Mouse (Mus musculus) activated CD4-positive, CD25-positive, alpha-beta regulatory T cell, adult 4 months (primary cell): Measurements from ENCODE around the gene Clec1b. TPM values are rescaled to one million over a fixed set of nuclear protein-coding genes. Genes with fewer than 3 reads are reported as not detected.

ENCODE experiments used
- ATAC-seq: one replicate; pipeline ENCODE4 v1.8.0; 2017
- polyA plus RNA-seq, 2 experiments: library from polyadenylated mRNA; unstranded; fragments of 100-300 nt; shearing (Covaris generic); gene quantifications; one replicate each; pipeline ENCODE4 v1.2.1; 2017

The Clec1b gene
- polyA plus RNA-seq, 2 experiments from 2014 or later = 0.71 TPM; not detected in 1

GRCm38 (mm10) chr6:129414177-129414576 is 17.1 kb downstream of the Clec1b start:
- no peak for ATAC-seq

GRCm38 (mm10) chr6:129422311-129422710 is 25.2 kb downstream of the Clec1b start:
- no peak for ATAC-seq

- no peak for ATAC-seq
These were observed 26.1 kb downstream of the Clec1b start for GRCm38 (mm10) chr6:129423040-129423733.

- peak; percentile 63 for ATAC-seq
These were observed 26.6 kb downstream of the Clec1b start for GRCm38 (mm10) chr6:129423734-129424072.

GRCm38 (mm10) chr6:129425217-129425616 is 28.1 kb downstream of the Clec1b start:
- no peak for ATAC-seq

- no peak for ATAC-seq
These were observed 28.7 kb downstream of the Clec1b start for GRCm38 (mm10) chr6:129425812-129426211.

- no peak for ATAC-seq
These were observed 30.2 kb downstream of the Clec1b start for GRCm38 (mm10) chr6:129427281-129427680.

GRCm38 (mm10) chr6:129434239-129434638 is 37.1 kb downstream of the Clec1b start:
- peak; percentile 92 for ATAC-seq

GRCm38 (mm10) chr6:129436025-129436424 is 38.9 kb downstream of the Clec1b start:
- no peak for ATAC-seq

GRCm38 (mm10) chr6:129438033-129438432 is 40.9 kb downstream of the Clec1b start:
- ATAC-seq = no peak

GRCm38 (mm10) chr6:129449743-129450142 is 52.6 kb downstream of the Clec1b start:
- ATAC-seq = no peak

GRCm38 (mm10) chr6:129451411-129452039 is 54.4 kb downstream of the Clec1b start, which contains the start of gene Clec1a:
Gene Clec1a, minus strand, starts transcription at chr6:129452000.
- no peak for ATAC-seq

Other genes with a start within 250 kb of the Clec1b start
- 10 to 100 TPM; 22.9 to 25.2 TPM for gene Clec2d, start 216.7 kb upstream of the Clec1b start, polyA plus RNA-seq
- gene Cd69, start 121.9 kb upstream of the Clec1b start, polyA plus RNA-seq = 100 to 1,000 TPM; 233 to 245 TPM
- not detected for gene 4922502D21Rik, start 65.5 kb upstream of the Clec1b start, polyA plus RNA-seq
- gene Clec12a, start 54.6 kb upstream of the Clec1b start, polyA plus RNA-seq = under 1 TPM; 0.44 to 0.61 TPM
- not detected for gene Clec12b, start 11.4 kb upstream of the Clec1b start, polyA plus RNA-seq
- gene Clec9a, start 11.6 kb downstream of the Clec1b start, polyA plus RNA-seq = not detected
- not detected for gene Clec1a, start 54.7 kb downstream of the Clec1b start, polyA plus RNA-seq
- gene Olr1, start 109.9 kb downstream of the Clec1b start, polyA plus RNA-seq = under 1 TPM in 1 of 2 experiments, not detected in 1; 0.12 TPM
- not detected for gene Tmem52b, start 115.3 kb downstream of the Clec1b start, polyA plus RNA-seq
- gene Gabarapl1, start 135.9 kb downstream of the Clec1b start, polyA plus RNA-seq = 1 to 10 TPM; 4.5 to 8.8 TPM
- not detected for gene Klre1, start 180.6 kb downstream of the Clec1b start, polyA plus RNA-seq
- under 1 TPM in 1 of 2 experiments, not detected in 1; 0.70 TPM for gene Klrd1, start 194.5 kb downstream of the Clec1b start, polyA plus RNA-seq
- gene Klrk1, start 226.6 kb downstream of the Clec1b start, polyA plus RNA-seq = 1 to 10 TPM in 1 of 2 experiments, under 1 TPM in 1; 0.41 to 1.2 TPM
- not detected for gene Klrc3, start 246.0 kb downstream of the Clec1b start, polyA plus RNA-seq